Mouse (Mus musculus) Patski (cell line): Measurements from ENCODE around the gene Lrrc58. TPM values are rescaled to one million over a fixed set of nuclear protein-coding genes. Genes with fewer than 3 reads are reported as not detected.
A peak's percentile ranks its signal among the peaks of the same experiment; 100 is the strongest.

Experiments used
- ATAC-seq: fragments of 100-300 bp; one replicate; pipeline ENCODE4 v1.8.0; 2021
- CTCF ChIA-PET: fragments of 350-600 bp; sonication (Branson Sonifier 250); formaldehyde crosslinking; loops from one replicate; lab custom pipeline; 2022; ENCODE audit warnings: inconsistent platforms; lab: Charles Lee
- POLR2A ChIA-PET: fragments of 350-600 bp; sonication (Branson Sonifier 250); formaldehyde crosslinking; loops from one replicate; lab custom pipeline; 2022; ENCODE audit warnings: antibody characterized with exemption, inconsistent platforms; lab: Charles Lee
- DNase-seq: peaks from one replicate; pipeline ENCODE4 v3.0.0-alpha.2; 2011; ENCODE audit warnings: low read depth, low spot score
- H3K27me3 ChIP-seq: fragments of 371-371 bp; one replicate; pipeline ENCODE4 v1.5.1; 2021
- CTCF ChIP-seq: fragments of 100-300 bp; IDR thresholded peaks from one replicate; pipeline ENCODE4 v1.5.1; 2021
- in situ Hi-C: fragments of 300-500 bp; cut with MboI; formaldehyde crosslinking; loops from 3 replicates; pipeline ENCODE4 v1.11.1; 2018; ENCODE audit warnings: low pct_unique_long_range_greater_than_20kb, mixed read lengths
- polyA plus RNA-seq: library from polyadenylated mRNA; unstranded; gene quantifications from one replicate; pipeline ENCODE4 v1.2.3, GENCODE M21; 2021

The Lrrc58 gene
- polyA plus RNA-seq, 1 experiment from 2014 or later, result 20.0 TPM

DNA sequence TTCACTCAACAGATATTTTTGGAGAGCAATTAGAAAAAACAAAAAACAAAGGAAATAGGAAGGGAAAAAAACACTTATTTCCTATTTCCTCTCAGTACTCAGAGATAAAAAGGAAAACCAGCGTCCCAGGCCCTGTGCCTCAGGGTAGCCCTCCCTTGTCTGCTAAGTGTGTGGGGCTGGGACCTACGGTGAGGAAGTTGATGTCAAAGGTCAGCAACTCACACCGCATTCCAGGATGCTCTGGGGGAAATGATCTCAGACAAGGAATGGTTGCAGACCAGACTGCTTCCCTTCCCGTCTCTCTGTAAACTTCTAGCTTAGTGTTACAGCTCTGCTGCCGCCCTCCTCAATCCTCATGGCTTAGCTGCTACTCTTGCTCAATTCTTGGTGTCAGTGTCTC is 16.8 kb upstream of the Lrrc58 start:
- H3K27me3 ChIP-seq, result no peaks in the 10 kb centered on the region
- POLR2A ChIA-PET, result no interaction called here
- ATAC-seq (no peak), DNase-seq (no peak)
- in situ Hi-C loops, result no loop called here
- CTCF ChIA-PET, result no interaction called here
- TF ChIP-seq CTCF, result no peak

DNA sequence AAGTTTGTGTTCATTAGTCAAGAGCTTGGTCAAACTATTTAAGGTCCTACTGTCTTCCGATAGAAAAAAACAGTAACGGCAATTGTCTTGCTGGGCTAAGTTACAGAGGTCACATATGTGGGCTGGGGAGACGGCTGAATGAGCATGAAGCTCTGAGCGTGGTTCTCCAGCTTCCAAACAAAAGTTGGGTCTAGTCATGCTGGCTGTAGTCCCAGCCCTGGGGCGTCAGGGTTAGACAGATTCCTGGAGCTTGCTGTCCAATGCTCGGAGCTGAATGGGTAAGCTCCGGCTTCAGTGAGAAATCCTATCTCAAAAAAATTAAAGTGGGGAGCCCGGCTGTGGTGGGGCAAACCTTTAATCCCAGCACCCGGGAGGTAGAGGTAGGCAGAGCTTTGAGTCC is 14.9 kb upstream of the Lrrc58 start:
- DNase-seq, result peak; percentile 39
- ChIA-PET POLR2A (interaction anchor here (1.4 kb wide), 1 partner anchor 15 kb away, joined by 5 read pairs; the partner anchor contains the start of gene Lrrc58), CTCF (interaction anchor here (0.8 to 1.4 kb wide), 2 partner anchors 14 to 26 kb away, joined by 3 read pairs; no protein-coding TSS in a partner anchor)
- no peaks in the 10 kb centered on the region for H3K27me3 ChIP-seq
- in situ Hi-C loops, result no loop called here
- TF ChIP-seq CTCF, result no peak
- ATAC-seq, result no peak

DNA sequence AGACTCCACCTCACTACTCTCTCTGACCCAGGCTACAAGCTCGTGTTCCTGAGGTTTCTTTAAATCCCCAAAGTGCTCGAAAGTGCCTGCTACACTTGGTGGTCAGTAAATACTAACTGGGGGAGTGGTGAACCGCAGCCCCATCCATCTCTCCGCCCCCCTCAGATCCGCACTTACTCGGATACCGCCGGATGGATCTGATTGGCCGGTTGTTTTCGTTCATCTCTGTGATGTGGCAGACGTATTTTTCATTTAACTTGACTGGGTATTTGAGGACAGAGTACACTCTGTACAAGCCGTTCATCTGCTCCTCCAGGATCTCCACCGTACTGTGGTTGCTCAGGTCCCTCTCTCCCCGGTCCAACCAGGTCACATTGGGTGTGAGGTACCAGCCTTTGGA is 14.1 kb upstream of the Lrrc58 start:
- in situ Hi-C loops, result no loop called here
- no peaks in the 10 kb centered on the region for H3K27me3 ChIP-seq
- POLR2A ChIA-PET, result interaction anchor here (1.4 kb wide), 1 partner anchor 14 kb away, joined by 5 read pairs; the partner anchor contains the start of gene Lrrc58
- no peak for DNase-seq
- no peak for ATAC-seq
- CTCF ChIA-PET, result interaction anchor here (1.4 kb wide), 1 partner anchor 27 kb away, joined by 3 read pairs; no protein-coding TSS in a partner anchor
- no peak for TF ChIP-seq CTCF

DNA sequence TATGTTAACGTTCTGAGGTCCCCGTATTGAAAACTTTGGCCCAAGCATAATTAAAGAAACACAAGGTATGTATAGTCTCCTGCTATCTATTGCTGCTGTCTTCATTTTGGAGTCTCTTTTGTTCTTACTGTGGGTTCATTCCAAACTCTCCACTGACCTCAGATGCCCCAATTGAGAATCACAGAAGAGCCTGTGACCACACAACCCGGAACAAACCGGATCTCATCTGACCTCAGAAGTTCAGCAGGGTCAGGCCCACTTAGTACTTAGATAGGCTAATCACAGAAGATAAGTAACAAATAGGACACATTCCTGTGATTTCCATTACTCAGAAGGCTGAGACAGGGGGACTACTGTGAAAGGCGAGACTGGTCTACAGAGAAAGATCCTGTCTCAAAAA is 13.6 kb upstream of the Lrrc58 start:
- ChIA-PET CTCF (no interaction called here), POLR2A (no interaction called here)
- no peak for DNase-seq
- TF ChIP-seq CTCF, result no peak
- ATAC-seq, result no peak
- in situ Hi-C loops, result no loop called here
- no peaks in the 10 kb centered on the region for H3K27me3 ChIP-seq

DNA sequence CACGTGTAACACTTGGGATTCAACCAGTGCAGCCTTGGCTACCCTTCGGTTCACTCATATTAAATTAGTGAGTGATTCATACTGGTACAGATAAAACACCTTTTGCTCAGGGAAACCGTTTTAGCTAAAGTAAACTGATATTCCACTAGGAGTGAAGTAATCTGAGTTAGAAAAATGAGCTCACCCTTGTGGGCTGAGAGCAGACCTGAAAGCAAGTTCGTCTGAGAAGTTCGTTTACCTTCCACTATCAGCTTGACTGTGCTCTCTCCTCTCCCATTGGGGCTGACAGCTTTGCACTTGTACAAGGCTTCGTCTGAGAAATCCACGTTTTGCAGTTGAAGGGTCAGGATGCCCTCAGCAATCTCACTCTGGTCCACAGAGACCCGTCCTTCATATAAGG is 12.6 kb upstream of the Lrrc58 start:
- no peaks in the 10 kb centered on the region for H3K27me3 ChIP-seq
- ChIA-PET CTCF (no interaction called here), POLR2A (no interaction called here)
- in situ Hi-C loops, result no loop called here
- ATAC-seq (no peak), DNase-seq (no peak)
- TF ChIP-seq CTCF, result no peak

DNA sequence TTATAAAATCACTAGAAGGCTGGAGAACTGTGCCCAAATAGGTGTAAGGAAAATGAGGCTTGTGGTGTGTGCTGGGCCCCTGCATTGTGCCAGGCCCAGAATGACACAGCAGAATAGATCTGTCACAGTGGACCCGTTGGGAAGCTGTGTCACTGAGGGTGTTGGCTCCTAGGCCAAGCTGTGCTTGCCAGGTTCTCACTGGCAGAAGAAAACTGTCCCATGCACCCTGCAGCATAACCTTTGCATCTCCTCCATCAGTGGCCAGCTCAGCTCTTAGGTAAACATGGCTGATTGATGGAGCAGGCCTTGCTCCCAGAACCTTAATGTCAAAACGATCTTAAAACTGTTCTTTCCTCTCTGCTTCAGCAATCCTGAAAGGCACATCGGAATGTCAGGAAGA is 11.9 kb upstream of the Lrrc58 start:
- in situ Hi-C loops, result no loop called here
- no peak for ATAC-seq
- ChIA-PET CTCF (no interaction called here), POLR2A (interaction anchor here (0.6 kb wide), 2 partner anchors 179 to 649 kb away, joined by 3 read pairs; no protein-coding TSS in a partner anchor)
- no peaks in the 10 kb centered on the region for H3K27me3 ChIP-seq
- DNase-seq, result no peak
- no peak for TF ChIP-seq CTCF

DNA sequence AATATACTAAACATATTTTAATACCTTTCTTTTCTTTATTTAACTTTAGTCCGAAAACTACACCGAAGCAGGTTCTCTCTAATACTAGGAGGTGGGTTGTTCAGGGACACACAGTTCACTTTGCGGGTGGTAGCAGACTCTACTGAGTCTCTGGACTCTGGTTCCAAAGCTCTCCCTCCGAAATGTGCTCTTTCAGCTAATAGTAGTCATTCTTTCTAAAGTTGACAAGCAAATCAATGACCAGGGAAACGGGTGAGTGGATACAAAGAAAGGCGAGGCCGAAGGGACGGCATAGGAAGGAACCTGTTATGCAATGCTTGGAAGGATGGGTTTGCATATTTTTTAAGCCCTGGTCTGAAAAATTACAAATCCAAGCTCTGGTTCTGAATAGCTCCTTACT is 10.7 kb upstream of the Lrrc58 start:
- ChIA-PET POLR2A (no interaction called here), CTCF (interaction anchor here (1.6 kb wide), 1 partner anchor 9 kb away, joined by 7 read pairs; no protein-coding TSS in a partner anchor)
- DNase-seq (no peak), ATAC-seq (no peak)
- in situ Hi-C loops, result no loop called here
- no peaks in the 10 kb centered on the region for H3K27me3 ChIP-seq
- TF ChIP-seq CTCF, result no peak

DNA sequence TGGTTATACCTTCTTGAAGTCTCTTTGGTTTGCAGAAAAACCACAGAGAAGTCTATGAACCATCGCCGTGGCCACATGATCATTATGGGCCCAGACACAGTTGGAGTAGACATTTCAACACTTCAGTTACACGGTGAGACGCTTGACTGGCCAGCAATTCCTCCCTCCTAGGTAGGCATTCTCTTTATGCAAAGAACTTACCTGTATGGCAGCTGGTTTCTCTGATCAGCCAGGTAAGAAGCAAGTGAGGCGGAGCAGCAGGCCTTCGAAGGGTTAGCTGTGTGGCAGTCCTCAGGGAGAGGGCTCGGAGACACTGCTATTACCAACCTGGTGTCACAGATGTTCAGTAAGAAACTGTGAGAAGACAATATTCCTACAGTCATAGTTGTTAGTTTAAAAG is 8.0 kb upstream of the Lrrc58 start:
- DNase-seq (no peak), ATAC-seq (no peak)
- H3K27me3 ChIP-seq, result no peaks in the 10 kb centered on the region
- ChIA-PET CTCF (no interaction called here), POLR2A (no interaction called here)
- TF ChIP-seq CTCF, result no peak
- in situ Hi-C loops, result no loop called here

DNA sequence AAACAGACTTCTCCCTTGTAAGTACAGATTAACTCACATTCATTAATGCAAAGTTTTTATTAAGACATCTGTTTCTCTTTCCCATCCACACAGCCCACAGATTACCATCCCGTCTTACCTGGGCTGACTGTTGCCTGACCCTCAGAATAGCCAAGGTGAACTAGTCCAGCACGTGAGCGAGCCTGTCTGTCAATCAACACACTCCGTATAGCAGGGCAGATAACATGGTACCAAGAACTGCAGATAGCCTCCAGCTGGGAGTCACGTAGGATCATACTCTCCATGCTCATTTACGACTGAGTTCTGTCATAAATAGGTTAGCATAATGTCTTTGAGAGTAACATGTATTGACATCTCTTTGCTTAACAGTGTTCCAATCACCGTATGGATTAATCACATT is 7.2 kb upstream of the Lrrc58 start, which contains the start of gene Gm36028:
Gene Gm36028 (minus strand): TSS at position 118 of the 400 bp plus-strand sequence.
- CTCF ChIA-PET, result no interaction called here
- in situ Hi-C loops, result no loop called here
- POLR2A ChIA-PET, result no interaction called here
- DNase-seq (no peak), ATAC-seq (no peak)
- H3K27me3 ChIP-seq, result no peaks in the 10 kb centered on the region
- TF ChIP-seq CTCF, result no peak

DNA sequence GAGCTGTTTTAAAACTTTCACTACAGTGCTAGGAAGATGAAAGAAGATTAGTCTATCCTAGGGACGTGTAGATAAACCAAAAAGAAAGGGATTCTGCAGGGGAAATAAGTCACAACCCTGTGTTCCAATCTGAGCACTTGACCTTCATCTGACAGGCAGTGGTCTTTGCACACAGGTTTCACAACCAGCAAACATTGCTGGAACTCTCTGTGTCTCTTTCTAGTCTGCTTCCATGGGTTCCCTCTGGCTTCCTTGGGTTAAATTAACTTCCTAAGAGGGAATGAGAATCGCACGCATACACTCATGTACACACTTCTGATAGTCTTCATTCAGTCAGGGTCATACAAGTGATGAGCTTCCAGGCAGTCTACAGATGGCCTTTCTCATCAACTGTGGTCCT is 4.3 kb upstream of the Lrrc58 start:
- ChIA-PET POLR2A (no interaction called here), CTCF (no interaction called here)
- ATAC-seq (no peak), DNase-seq (no peak)
- in situ Hi-C loops, result no loop called here
- no peaks in the 10 kb centered on the region for H3K27me3 ChIP-seq
- no peak for TF ChIP-seq CTCF

DNA sequence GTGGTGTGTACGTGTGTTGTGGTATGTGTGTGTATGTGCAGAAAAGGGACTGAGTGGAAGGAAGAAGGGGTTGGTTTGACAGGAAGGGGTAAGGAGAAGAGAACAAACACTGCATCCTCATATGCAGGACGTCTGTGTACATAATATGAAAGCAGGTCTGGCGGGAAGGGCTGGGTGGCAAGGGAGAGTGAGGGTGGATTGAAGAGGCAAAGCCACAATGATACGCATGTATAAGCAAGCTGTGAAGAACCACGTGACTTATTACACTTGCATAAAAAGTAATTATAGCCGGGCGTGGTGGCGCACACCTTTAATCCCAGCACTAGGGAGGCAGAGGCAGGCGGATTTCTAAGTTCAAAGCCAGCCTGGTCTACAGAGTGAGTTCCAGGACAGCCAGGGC is 2.3 kb upstream of the Lrrc58 start:
- no peak for ATAC-seq
- no peaks in the 10 kb centered on the region for H3K27me3 ChIP-seq
- POLR2A ChIA-PET, result no interaction called here
- CTCF ChIA-PET, result interaction anchor here (2.0 kb wide), 1 partner anchor 8 kb away, joined by 7 read pairs; no protein-coding TSS in a partner anchor
- DNase-seq, result no peak
- no peak for TF ChIP-seq CTCF
- in situ Hi-C loops, result no loop called here
